14 mouse cellular contexts compared by ENCODE assay signal in the genomic region with DNA sequence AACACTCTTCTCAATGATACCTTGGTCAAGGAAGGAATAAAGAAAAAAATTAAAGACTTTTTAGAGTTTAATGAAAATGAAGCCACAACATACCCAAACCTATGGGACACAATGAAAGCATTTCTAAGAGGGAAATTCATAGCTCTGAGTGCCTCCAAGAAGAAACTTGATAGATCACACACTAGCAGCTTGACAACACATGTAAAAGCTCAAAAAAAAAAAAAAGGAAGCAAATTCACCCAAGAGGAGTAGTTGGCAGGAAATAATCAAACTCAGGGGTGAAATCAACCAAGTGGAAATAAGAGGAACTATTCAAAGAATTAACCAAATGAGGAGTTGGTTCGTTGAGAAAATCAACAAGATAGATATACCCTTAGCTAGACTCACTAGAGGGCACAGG. TPM values are rescaled to one million over a fixed set of nuclear protein-coding genes. Genes with fewer than 3 reads are reported as not detected.
"Had no signal": no experiment of that assay in that cellular context is flagged by ENCODE, and none has a peak within 500 bp of the region (broad histone marks: within the 10 kb centered on the region; RNA-seq: fewer than 3 reads in every experiment).

No protein-coding gene starts in this region.

RNA-seq across cellular contexts. Expression of a gene that starts 5.2 kb away (rescaled TPM):
- total RNA-seq: neutrophil, adult 5-6 weeks had no signal
- polyA plus RNA-seq: neural tube, embryonic 13.5 days; neural tube, embryonic 14.5 days; neural tube, embryonic 15.5 days; small intestine, adult 2 months; spleen, adult 2 months; stomach, embryonic 14.5 days; stomach, embryonic 15.5 days; stomach, embryonic 16.5 days; stomach, postnatal 0 days; testis, adult 2 months; thymus, adult 2 months; thymus, postnatal 0 days; urinary bladder, adult 2 months had no signal

RNA-seq across cellular contexts. Expression of a gene that starts 7.7 kb away (rescaled TPM):
- total RNA-seq: neutrophil, adult 5-6 weeks had no signal
- polyA plus RNA-seq: neural tube, embryonic 13.5 days; neural tube, embryonic 14.5 days; neural tube, embryonic 15.5 days; small intestine, adult 2 months; spleen, adult 2 months; stomach, embryonic 14.5 days; stomach, embryonic 15.5 days; stomach, embryonic 16.5 days; stomach, postnatal 0 days; testis, adult 2 months; thymus, adult 2 months; thymus, postnatal 0 days; urinary bladder, adult 2 months had no signal

RNA-seq across cellular contexts. Expression of a gene that starts 24.6 kb away (rescaled TPM):
- total RNA-seq: neutrophil, adult 5-6 weeks had no signal
- polyA plus RNA-seq: neural tube, embryonic 13.5 days; neural tube, embryonic 14.5 days; neural tube, embryonic 15.5 days; small intestine, adult 2 months; spleen, adult 2 months; stomach, embryonic 14.5 days; stomach, embryonic 15.5 days; stomach, embryonic 16.5 days; stomach, postnatal 0 days; testis, adult 2 months; thymus, adult 2 months; thymus, postnatal 0 days; urinary bladder, adult 2 months had no signal

RNA-seq across cellular contexts. Expression of a gene that starts 25.8 kb away (rescaled TPM):
- polyA plus RNA-seq: neural tube, embryonic 13.5 days; neural tube, embryonic 14.5 days; neural tube, embryonic 15.5 days; small intestine, adult 2 months; spleen, adult 2 months; stomach, embryonic 14.5 days; stomach, embryonic 15.5 days; stomach, embryonic 16.5 days; stomach, postnatal 0 days; testis, adult 2 months; thymus, adult 2 months; thymus, postnatal 0 days; urinary bladder, adult 2 months had no signal

RNA-seq across cellular contexts. Expression of a gene that starts 36.7 kb away (rescaled TPM):
- total RNA-seq: neutrophil, adult 5-6 weeks had no signal
- polyA plus RNA-seq: neural tube, embryonic 13.5 days; neural tube, embryonic 14.5 days; neural tube, embryonic 15.5 days; small intestine, adult 2 months; spleen, adult 2 months; stomach, embryonic 14.5 days; stomach, embryonic 15.5 days; stomach, embryonic 16.5 days; stomach, postnatal 0 days; testis, adult 2 months; thymus, adult 2 months; thymus, postnatal 0 days; urinary bladder, adult 2 months had no signal
